Mouse (Mus musculus) megakaryocyte, embryonic 14.5 days (primary cell): ENCODE data around the gene Prr36.

ENCODE experiments used
- FLI1 ChIP-seq: IDR thresholded peaks from 2 replicates; pipeline ENCODE4 v1.6.1; 2012; ENCODE audit warnings: low read length, inconsistent platforms, mixed read lengths
- GATA1 ChIP-seq: IDR thresholded peaks from 3 replicates; pipeline ENCODE4 v1.6.1; 2012; ENCODE audit warnings: mixed read lengths, low read length, inconsistent platforms, borderline replicate concordance

DNA sequence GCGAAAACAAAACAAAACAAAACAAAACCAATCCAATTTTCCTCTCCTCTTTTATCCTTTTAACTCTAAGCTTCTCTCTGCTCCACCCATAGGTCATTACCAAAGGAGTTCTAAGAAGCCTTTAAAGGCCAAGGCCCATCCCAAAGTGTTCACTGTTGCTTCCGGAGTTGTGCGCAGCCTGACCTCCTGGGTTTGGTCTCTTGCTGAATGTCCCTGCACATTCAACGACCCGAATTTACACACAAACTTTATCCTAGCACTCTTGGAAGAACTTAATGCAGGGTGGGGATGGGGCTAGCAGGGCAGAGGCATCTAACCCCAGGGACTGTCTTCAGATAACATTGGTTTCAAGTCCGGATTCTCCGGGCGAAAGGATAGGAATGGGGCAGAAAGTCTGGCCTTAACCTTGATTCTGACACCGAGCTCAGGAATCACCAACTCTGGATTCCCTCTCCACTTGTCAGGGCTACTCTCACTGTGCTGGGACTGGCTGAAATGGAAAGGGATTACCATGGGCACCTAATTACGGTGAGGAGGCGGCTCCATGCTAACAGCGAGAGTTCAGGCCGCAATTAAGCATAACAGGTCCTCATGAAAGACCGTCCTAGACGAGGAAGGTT lies 20.7 kb upstream of the Prr36 start:
- TF ChIP-seq GATA1 (no peak), FLI1 (no peak)
